26 mouse cellular contexts compared by ENCODE assay signal in genomic region chr1:133923071-133923470, GRCm38 (mm10). TPM values are rescaled to one million over a fixed set of nuclear protein-coding genes. Genes with fewer than 3 reads are reported as not detected.
"Had no signal": no experiment of that assay in that cellular context is flagged by ENCODE, and none has a peak within 500 bp of the region (broad histone marks: within the 10 kb centered on the region; RNA-seq: fewer than 3 reads in every experiment).

No protein-coding gene starts in this region.

- H3K36me3 ChIP-seq: kidney, embryonic 15.5 days; limb, embryonic 12.5 days; limb, embryonic 15.5 days; midbrain, embryonic 12.5 days; midbrain, embryonic 15.5 days; neural tube, embryonic 13.5 days; stomach, embryonic 15.5 days had no signal

- H3K27ac ChIP-seq: kidney, embryonic 15.5 days; layer of hippocampus, adult 2 months; limb, embryonic 15.5 days; liver, embryonic 14.5 days; midbrain, embryonic 12.5 days; midbrain, embryonic 15.5 days; neural tube, embryonic 13.5 days; stomach, embryonic 15.5 days had no signal

- H3K9me3 ChIP-seq: kidney, embryonic 15.5 days; limb, embryonic 12.5 days; limb, embryonic 15.5 days; midbrain, embryonic 15.5 days; neural tube, embryonic 13.5 days; stomach, embryonic 15.5 days had no signal

- H3K4me2 ChIP-seq: kidney, embryonic 15.5 days; limb, embryonic 12.5 days; limb, embryonic 15.5 days; liver, embryonic 11.5 days; lung, embryonic 14.5 days; midbrain, embryonic 12.5 days; midbrain, embryonic 15.5 days; neural tube, embryonic 13.5 days; stomach, embryonic 15.5 days had no signal

- DNase-seq: kidney, adult 11 months; kidney, adult 8-10 months; kidney, postnatal 14 days; layer of hippocampus, adult 9-11 months; liver, postnatal 0 days; lung, embryonic 14.5 days; lung, postnatal 14 days; lung, postnatal 4 days; retina, postnatal 1 day; right cerebral cortex, postnatal 25 days; spleen, adult 18-20 months; thymus, postnatal 25 days had no signal

- H3K4me3 ChIP-seq: kidney, embryonic 15.5 days; layer of hippocampus, adult 2 months; limb, embryonic 12.5 days; limb, embryonic 15.5 days; midbrain, embryonic 12.5 days; midbrain, embryonic 15.5 days; myocyte; neural tube, embryonic 13.5 days; stomach, embryonic 15.5 days had no signal

- ATAC-seq: liver, postnatal 0 days; midbrain, embryonic 15.5 days had no signal

- H3K9ac ChIP-seq: kidney, embryonic 15.5 days; limb, embryonic 12.5 days; limb, embryonic 15.5 days; liver, embryonic 14.5 days; liver, postnatal 0 days; lung, embryonic 14.5 days; midbrain, embryonic 12.5 days; midbrain, embryonic 15.5 days; neural tube, embryonic 13.5 days; stomach, embryonic 15.5 days had no signal

- H3K27me3 ChIP-seq: kidney, embryonic 15.5 days; limb, embryonic 12.5 days; limb, embryonic 15.5 days; midbrain, embryonic 12.5 days; midbrain, embryonic 15.5 days; neural tube, embryonic 13.5 days had no signal

RNA-seq across cellular contexts. Expression of gene Prelp, which starts 1.9 kb away (rescaled TPM):
- total RNA-seq: megakaryocyte progenitor cell, adult 5-6 weeks; monocyte, adult 5-6 weeks; neutrophil, adult 5-6 weeks had no signal

RNA-seq across cellular contexts. Expression of gene Optc, which starts 15.3 kb away (rescaled TPM):
- total RNA-seq: megakaryocyte progenitor cell, adult 5-6 weeks; monocyte, adult 5-6 weeks; neutrophil, adult 5-6 weeks had no signal
